Mouse (Mus musculus) intestine, postnatal 0 days (tissue): Measurements from ENCODE around the gene Kazn. TPM values are rescaled to one million over a fixed set of nuclear protein-coding genes. Genes with fewer than 3 reads are reported as not detected.

ENCODE experiments used
- ATAC-seq: fragments of 200-750 bp; cut with Nextera tagmentation; 2 replicates; pipeline ENCODE4 v1.8.0; 2017; ENCODE audit warnings: mild to moderate bottlenecking, moderate TSS enrichment, moderate library complexity
- H3K27ac ChIP-seq: fragments of 300-500 bp; sonication (generic); 2 replicates; pipeline ENCODE4 v1.5.1; 2014; ENCODE audit warnings: mild to moderate bottlenecking, low read depth, low read length, moderate library complexity
- H3K27me3 ChIP-seq: fragments of 300-500 bp; sonication (generic); replicated peaks from 2 replicates; pipeline ENCODE4 v1.6.1; 2014; ENCODE audit warnings: low read length, mixed read lengths; ENCODE audit not compliant: control insufficient read depth, insufficient read depth
- H3K36me3 ChIP-seq: fragments of 300-500 bp; sonication (generic); 2 replicates; pipeline ENCODE4 v1.6.1; 2014; ENCODE audit warnings: mild to moderate bottlenecking, moderate library complexity; ENCODE audit not compliant: control insufficient read depth, insufficient read depth
- H3K4me1 ChIP-seq: fragments of 300-500 bp; sonication (generic); replicated peaks from 2 replicates; pipeline ENCODE4 v1.6.1; 2014; ENCODE audit warnings: antibody characterized with exemption, low read length, mixed read lengths; ENCODE audit not compliant: control insufficient read depth, insufficient read depth
- H3K4me2 ChIP-seq: fragments of 300-500 bp; sonication (generic); replicated peaks from 2 replicates; pipeline ENCODE4 v1.6.1; 2014; ENCODE audit warnings: low read depth, mild to moderate bottlenecking, moderate library complexity
- H3K4me3 ChIP-seq: fragments of 300-500 bp; sonication (generic); 2 replicates; pipeline ENCODE4 v1.5.1; 2014; ENCODE audit warnings: low read depth, low read length
- H3K9ac ChIP-seq: fragments of 300-500 bp; sonication (generic); 2 replicates; pipeline ENCODE4 v1.6.1; 2014; ENCODE audit warnings: mild to moderate bottlenecking, low read depth, low read length
- H3K9me3 ChIP-seq: fragments of 300-500 bp; sonication (generic); 2 replicates; pipeline ENCODE4 v1.6.1; 2016; ENCODE audit warnings: mixed run types; ENCODE audit not compliant: control insufficient read depth
- CTCF ChIP-seq: sonication (generic); IDR thresholded peaks from 2 replicates; pipeline ENCODE4 v1.5.1; 2016; ENCODE audit warnings: low read depth, mild to moderate bottlenecking, control low read depth, antibody characterized with exemption, moderate library complexity
- WGBS: fragments of 180-500 bp; shearing (Covaris S2); extraction: QIAGEN DNeasy Blood & Tissue Kit; methylation state at CpG from one replicate; pipeline ENCODE4 v1.1.7; 2014; 5-methylcytosine and 5-hydroxymethylcytosine counted together
- polyA plus RNA-seq: library from polyadenylated mRNA; unstranded; fragments of >200 nt; fragmentation: Nextera tagmentation; extraction: Ambion mirVana; gene quantifications from 2 replicates; pipeline ENCODE4 v1.2.1, GENCODE M21; 2015

Gene Kazn
- polyA plus RNA-seq, 1 experiment from 2014 or later, result 17.5 TPM

DNA sequence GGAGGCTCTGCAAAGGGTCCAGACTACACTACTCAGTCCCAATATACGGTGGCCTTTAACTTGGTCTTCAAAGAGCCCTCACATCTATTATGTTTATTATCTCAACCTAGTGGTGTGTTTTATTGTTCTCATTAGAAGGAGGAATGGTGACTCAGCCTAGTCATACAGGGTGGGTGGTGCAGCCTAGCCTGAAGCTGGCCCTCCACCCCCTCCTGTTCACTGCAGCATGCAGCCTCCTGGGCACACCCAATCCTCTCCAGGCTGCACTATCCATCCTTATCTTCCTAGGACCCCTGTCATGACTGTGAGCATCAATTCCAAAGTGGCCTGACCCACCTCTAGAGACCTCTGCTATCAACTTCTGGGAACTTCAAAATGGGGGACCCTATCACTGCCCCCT, 16.8 kb downstream of the Kazn start:
- Histone ChIP-seq H3K36me3 (no peaks in the 10 kb centered on the region; the same call in 1 of the 2 replicates), H3K9ac (no peak overlapping the region), H3K4me3 (no peak overlapping the region), H3K4me2 (no peak overlapping the region), H3K27ac (no peak overlapping the region), H3K4me1 (peaks cover 15% of the 10 kb centered on the region), H3K27me3 (no peaks in the 10 kb centered on the region), H3K9me3 (no peaks in the 10 kb centered on the region)
- 0 out of 2 replicates have a peak, but pooled peaks have one; percentile 41 for ATAC-seq
- TF ChIP-seq CTCF, result no peak
- WGBS, result 9% methylated on average over 1 of the region's 1 CpGs

DNA sequence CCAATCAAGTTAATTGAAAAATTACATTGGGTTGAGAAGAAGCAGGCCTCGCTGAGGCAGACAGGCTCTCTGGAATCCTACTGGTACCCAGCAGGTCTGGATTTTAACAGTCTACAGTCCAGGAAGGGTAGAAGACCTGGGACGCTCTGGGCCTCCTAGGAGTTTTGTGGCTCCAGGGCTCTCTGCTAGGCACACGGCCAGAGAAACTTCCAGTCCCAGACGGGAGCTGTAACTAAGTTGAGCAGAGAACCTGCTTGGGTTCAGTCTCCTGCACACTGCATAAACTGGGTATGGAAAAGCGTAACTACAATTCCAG, 17.5 kb downstream of the Kazn start:
- TF ChIP-seq CTCF, result no peak
- H3K27me3 ChIP-seq, result no peaks in the 10 kb centered on the region
- no peak for ATAC-seq
- H3K4me2 ChIP-seq, result no peak overlapping the region
- no peaks in the 10 kb centered on the region for H3K9me3 ChIP-seq
- no peak overlapping the region for H3K27ac ChIP-seq
- no peak overlapping the region for H3K4me3 ChIP-seq
- peaks cover 15% of the 10 kb centered on the region for H3K4me1 ChIP-seq
- 58% methylated on average over 5 of the region's 5 CpGs for WGBS
- H3K36me3 ChIP-seq, result no peaks in the 10 kb centered on the region; the same call in 1 of the 2 replicates
- H3K9ac ChIP-seq, result no peak overlapping the region

DNA sequence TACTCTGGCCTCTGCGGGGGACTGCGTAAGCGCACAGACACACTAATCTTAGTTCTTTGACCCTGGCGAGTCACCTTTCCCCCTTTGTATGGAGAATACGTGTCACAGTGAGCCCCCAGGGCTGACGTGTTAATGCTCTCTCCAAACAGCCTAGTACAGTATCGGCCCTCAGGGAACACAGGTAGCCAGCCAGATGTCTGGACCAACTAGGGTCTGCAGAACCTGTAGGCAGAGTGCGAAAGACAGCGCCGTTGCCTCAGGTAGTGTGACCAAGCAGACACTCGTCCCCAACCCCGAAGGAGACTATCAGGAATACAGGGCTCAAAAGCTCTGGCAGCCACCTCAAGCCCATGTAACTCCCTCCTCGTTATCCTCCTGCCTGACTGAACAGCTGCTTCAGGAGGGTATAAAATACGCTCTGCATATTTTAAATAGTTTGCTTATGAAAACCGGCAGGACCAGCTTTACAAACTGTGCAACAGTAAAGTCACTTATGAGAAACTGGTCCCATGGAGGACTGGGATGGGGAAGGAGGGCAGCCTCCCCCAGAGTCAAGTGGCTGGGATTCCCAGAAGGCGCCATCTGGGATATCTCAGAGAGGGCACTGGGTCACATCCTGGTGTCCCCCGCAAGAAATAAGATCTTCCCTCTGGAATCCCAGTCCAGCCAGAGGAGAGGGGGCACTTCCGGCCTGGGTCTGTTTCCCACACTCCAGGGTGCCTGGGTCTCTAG, 18.0 kb downstream of the Kazn start:
- Histone ChIP-seq H3K4me2 (no peak overlapping the region), H3K4me1 (peaks cover 15% of the 10 kb centered on the region), H3K4me3 (no peak overlapping the region), H3K9ac (no peak overlapping the region), H3K9me3 (no peaks in the 10 kb centered on the region), H3K27me3 (no peaks in the 10 kb centered on the region), H3K27ac (no peak overlapping the region), H3K36me3 (no peaks in the 10 kb centered on the region; the same call in 1 of the 2 replicates)
- TF ChIP-seq CTCF, result no peak
- no peak for ATAC-seq
- 49% methylated on average over 18 of the region's 18 CpGs for WGBS

- H3K36me3 ChIP-seq, result no peaks in the 10 kb centered on the region; the same call in 1 of the 2 replicates
- no peak overlapping the region for H3K27ac ChIP-seq
- no peak overlapping the region for H3K4me2 ChIP-seq
- ATAC-seq, result no peak
- H3K4me3 ChIP-seq, result no peak overlapping the region
- H3K4me1 ChIP-seq, result peaks cover 8% of the 10 kb centered on the region
- no peaks in the 10 kb centered on the region for H3K9me3 ChIP-seq
- 66% methylated on average over 8 of the region's 8 CpGs for WGBS
- no peak overlapping the region for H3K9ac ChIP-seq
- no peak for TF ChIP-seq CTCF
- H3K27me3 ChIP-seq, result no peaks in the 10 kb centered on the region
Observed at GRCm38 (mm10) chr4:142218997-142219396, 20.2 kb downstream of the Kazn start.

- Histone ChIP-seq H3K27ac (no peak overlapping the region), H3K4me3 (no peak overlapping the region), H3K9ac (no peak overlapping the region), H3K36me3 (no peaks in the 10 kb centered on the region; the same call in 1 of the 2 replicates), H3K27me3 (no peaks in the 10 kb centered on the region), H3K9me3 (no peaks in the 10 kb centered on the region), H3K4me1 (peaks cover 5% of the 10 kb centered on the region; the same call in 1 of the 2 replicates), H3K4me2 (no peak overlapping the region)
- no peak for TF ChIP-seq CTCF
- no peak for ATAC-seq
- WGBS, result 66% methylated on average over 6 of the region's 6 CpGs
Observed at GRCm38 (mm10) chr4:142217048-142217447, 22.2 kb downstream of the Kazn start.

DNA sequence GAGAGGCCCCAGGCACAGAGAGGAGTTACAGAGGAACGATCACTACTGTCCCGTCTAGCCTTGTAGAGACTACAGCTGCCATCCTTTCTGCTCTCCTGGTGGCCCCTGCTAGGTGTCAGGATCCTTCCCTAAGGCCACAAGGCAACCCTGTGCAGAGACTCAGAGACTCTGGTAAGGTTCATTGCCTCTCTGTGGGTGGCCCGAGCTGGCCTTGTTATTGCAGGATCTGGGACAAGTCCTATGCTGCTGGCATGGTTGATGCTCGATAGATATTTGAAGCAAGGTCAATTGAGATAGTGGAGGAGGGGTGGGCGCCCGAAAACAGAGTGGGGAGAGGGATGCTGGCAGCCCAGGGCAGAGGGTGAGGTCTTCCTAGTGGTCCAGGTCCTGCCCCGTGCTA, 23.4 kb downstream of the Kazn start:
- Histone ChIP-seq H3K4me1 (0 out of 2 replicates have a peak, but pooled peaks cover 5% of the 10 kb centered on the region), H3K4me2 (no peak overlapping the region), H3K36me3 (no peaks in the 10 kb centered on the region; the same call in 1 of the 2 replicates), H3K4me3 (no peak overlapping the region), H3K9me3 (no peaks in the 10 kb centered on the region), H3K27ac (no peak overlapping the region), H3K9ac (no peak overlapping the region), H3K27me3 (no peaks in the 10 kb centered on the region)
- 75% methylated on average over 7 of the region's 7 CpGs for WGBS
- ATAC-seq, result no peak
- no peak for TF ChIP-seq CTCF
